Mouse (Mus musculus) intestine, postnatal 0 days (tissue): ENCODE measurements around the gene Pkp3. TPM values are rescaled to one million over a fixed set of nuclear protein-coding genes. Genes with fewer than 3 reads are reported as not detected.

ENCODE experiments used
- ATAC-seq: fragments of 200-750 bp; cut with Nextera tagmentation; 2 replicates; pipeline ENCODE4 v1.8.0; 2017; ENCODE audit warnings: mild to moderate bottlenecking, moderate TSS enrichment, moderate library complexity
- H3K27ac ChIP-seq: fragments of 300-500 bp; sonication (generic); 2 replicates; pipeline ENCODE4 v1.5.1; 2014; ENCODE audit warnings: mild to moderate bottlenecking, low read depth, low read length, moderate library complexity
- H3K27me3 ChIP-seq: fragments of 300-500 bp; sonication (generic); replicated peaks from 2 replicates; pipeline ENCODE4 v1.6.1; 2014; ENCODE audit warnings: low read length, mixed read lengths; ENCODE audit not compliant: control insufficient read depth, insufficient read depth
- H3K36me3 ChIP-seq: fragments of 300-500 bp; sonication (generic); 2 replicates; pipeline ENCODE4 v1.6.1; 2014; ENCODE audit warnings: mild to moderate bottlenecking, moderate library complexity; ENCODE audit not compliant: control insufficient read depth, insufficient read depth
- H3K4me1 ChIP-seq: fragments of 300-500 bp; sonication (generic); replicated peaks from 2 replicates; pipeline ENCODE4 v1.6.1; 2014; ENCODE audit warnings: antibody characterized with exemption, low read length, mixed read lengths; ENCODE audit not compliant: control insufficient read depth, insufficient read depth
- H3K4me2 ChIP-seq: fragments of 300-500 bp; sonication (generic); replicated peaks from 2 replicates; pipeline ENCODE4 v1.6.1; 2014; ENCODE audit warnings: low read depth, mild to moderate bottlenecking, moderate library complexity
- H3K4me3 ChIP-seq: fragments of 300-500 bp; sonication (generic); 2 replicates; pipeline ENCODE4 v1.5.1; 2014; ENCODE audit warnings: low read depth, low read length
- H3K9ac ChIP-seq: fragments of 300-500 bp; sonication (generic); 2 replicates; pipeline ENCODE4 v1.6.1; 2014; ENCODE audit warnings: mild to moderate bottlenecking, low read depth, low read length
- H3K9me3 ChIP-seq: fragments of 300-500 bp; sonication (generic); 2 replicates; pipeline ENCODE4 v1.6.1; 2016; ENCODE audit warnings: mixed run types; ENCODE audit not compliant: control insufficient read depth
- CTCF ChIP-seq: sonication (generic); IDR thresholded peaks from 2 replicates; pipeline ENCODE4 v1.5.1; 2016; ENCODE audit warnings: low read depth, mild to moderate bottlenecking, control low read depth, antibody characterized with exemption, moderate library complexity
- WGBS: fragments of 180-500 bp; shearing (Covaris S2); extraction: QIAGEN DNeasy Blood & Tissue Kit; methylation state at CpG from one replicate; pipeline ENCODE4 v1.1.7; 2014; 5-methylcytosine and 5-hydroxymethylcytosine counted together
- polyA plus RNA-seq: library from polyadenylated mRNA; unstranded; fragments of >200 nt; fragmentation: Nextera tagmentation; extraction: Ambion mirVana; gene quantifications from 2 replicates; pipeline ENCODE4 v1.2.1, GENCODE M21; 2015

Gene Pkp3
- polyA plus RNA-seq, 1 experiment from 2014 or later: 35.3 TPM

DNA sequence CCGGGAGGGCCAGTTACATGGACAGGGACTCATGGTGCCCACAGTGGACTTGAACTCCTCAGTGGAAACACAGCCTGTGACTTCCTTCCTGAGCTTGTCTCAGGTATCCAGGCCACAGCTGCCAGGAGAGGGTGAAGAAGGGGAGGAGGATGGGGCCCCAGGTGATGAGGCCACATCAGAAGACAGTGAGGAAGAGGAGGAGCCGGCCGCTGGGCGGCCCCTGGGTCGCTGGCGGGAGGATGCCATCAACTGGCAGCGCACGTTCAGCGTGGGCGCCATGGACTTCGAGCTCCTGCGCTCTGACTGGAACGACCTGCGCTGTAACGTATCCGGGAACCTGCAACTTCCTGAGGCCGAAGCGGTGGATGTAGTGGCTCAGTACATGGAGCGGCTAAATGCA is 9.7 kb upstream of the Pkp3 start:
- Histone ChIP-seq H3K27me3 (peaks cover 7% of the 10 kb centered on the region), H3K27ac (no peak overlapping the region; the same call in 1 of the 2 replicates), H3K9me3 (no peaks in the 10 kb centered on the region), H3K4me1 (no peaks in the 10 kb centered on the region), H3K9ac (no peak overlapping the region), H3K4me3 (no peak overlapping the region), H3K36me3 (0 out of 2 replicates have a peak, but pooled peaks cover 4% of the 10 kb centered on the region), H3K4me2 (no peak overlapping the region)
- WGBS: 72% methylated on average over 19 of the region's 19 CpGs
- TF ChIP-seq CTCF: no peak
- ATAC-seq: no peak

DNA sequence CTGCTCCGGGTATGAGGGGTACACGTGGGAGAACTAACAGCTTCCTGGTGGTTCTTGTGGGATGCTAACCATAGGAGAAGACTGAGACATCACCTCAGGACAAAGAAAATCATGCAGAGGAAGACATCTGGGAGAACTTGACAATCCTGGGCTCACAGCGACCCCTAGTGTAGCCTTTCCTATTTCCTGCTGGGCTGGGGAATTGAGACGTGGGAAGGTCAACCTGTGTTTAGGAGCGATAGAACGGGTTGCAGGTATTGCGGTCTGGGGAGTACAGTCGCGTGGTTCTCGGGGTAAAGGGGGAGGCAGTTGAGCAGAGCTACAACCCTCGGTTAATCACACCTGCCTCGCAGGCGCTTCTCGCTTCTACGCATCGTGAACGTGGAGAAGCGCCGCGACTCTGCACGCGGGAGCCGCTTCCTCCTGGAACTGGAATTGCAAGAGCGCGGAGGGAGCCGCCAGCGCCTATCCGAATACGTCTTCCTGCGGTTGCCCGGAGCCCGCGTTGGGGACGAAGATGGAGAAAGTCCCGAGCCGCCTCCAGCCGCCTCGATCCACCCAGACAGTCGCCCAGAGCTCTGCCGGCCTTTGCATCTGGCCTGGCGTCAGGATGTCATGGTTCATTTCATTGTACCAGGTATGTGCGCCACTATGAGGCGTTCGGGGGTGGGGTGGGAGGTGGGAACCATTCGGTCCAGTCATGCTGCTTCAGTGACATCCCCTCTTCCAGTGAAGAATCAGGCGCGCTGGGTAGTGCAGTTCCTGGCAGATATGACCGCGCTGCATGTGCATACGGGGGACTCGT is 7.8 kb upstream of the Pkp3 start:
- no peak overlapping the region for H3K27ac ChIP-seq
- H3K9me3 ChIP-seq: no peaks in the 10 kb centered on the region
- WGBS: 1% methylated on average over 51 of the region's 51 CpGs
- H3K4me3 ChIP-seq: peak overlapping the region; percentile 36
- 0 out of 2 replicates have a peak, but pooled peaks cover under 1% of the 10 kb centered on the region for H3K36me3 ChIP-seq
- no peak; the same call in 1 of the 2 replicates for ATAC-seq
- no peaks in the 10 kb centered on the region for H3K4me1 ChIP-seq
- peak overlapping the region; percentile 45 for H3K9ac ChIP-seq
- H3K4me2 ChIP-seq: peak overlapping the region; percentile 73
- TF ChIP-seq CTCF: peak; percentile 91
- H3K27me3 ChIP-seq: peaks cover 7% of the 10 kb centered on the region

DNA sequence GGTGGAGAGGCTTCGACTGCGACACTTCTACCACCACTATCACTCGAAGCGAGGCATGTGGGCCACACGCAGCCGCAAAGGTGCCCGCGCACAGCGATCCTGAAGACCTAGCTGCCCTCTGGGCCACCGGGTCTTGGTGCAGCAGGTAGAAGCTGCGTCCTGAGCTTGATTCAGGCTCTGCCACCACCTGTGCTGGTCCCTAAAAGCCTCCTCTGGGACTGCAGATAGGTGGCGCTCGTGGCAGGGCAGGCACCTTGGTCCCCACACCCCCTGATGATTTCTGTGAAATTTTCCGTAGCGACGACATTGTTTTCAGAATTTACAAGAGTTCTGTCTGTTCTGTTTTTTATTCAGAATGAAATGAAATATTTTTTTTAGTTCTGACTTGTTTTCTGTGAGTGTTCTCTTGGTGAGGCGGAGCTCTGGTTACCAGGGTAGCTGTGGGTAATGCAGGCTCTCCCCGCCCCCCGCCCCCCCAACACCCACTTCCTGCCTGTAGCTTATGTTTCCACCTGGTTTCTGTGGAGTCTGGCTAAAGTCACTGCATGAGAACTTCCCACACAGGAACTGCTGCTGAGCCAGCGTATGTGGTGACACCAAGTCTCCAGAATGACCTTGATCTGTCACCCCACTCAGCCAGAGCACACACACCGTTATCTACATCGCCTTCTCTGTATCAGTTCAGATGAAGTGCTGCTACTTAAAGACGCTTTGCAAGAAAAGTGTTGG is 5.8 kb upstream of the Pkp3 start:
- ATAC-seq: 0 out of 2 replicates have a peak, but pooled peaks have one; percentile 15
- Histone ChIP-seq H3K4me2 (no peak overlapping the region), H3K36me3 (no peaks in the 10 kb centered on the region), H3K27me3 (peaks cover 7% of the 10 kb centered on the region), H3K27ac (no peak overlapping the region), H3K9ac (no peak overlapping the region), H3K4me1 (no peaks in the 10 kb centered on the region), H3K9me3 (no peaks in the 10 kb centered on the region), H3K4me3 (no peak overlapping the region)
- peak; percentile 82 for TF ChIP-seq CTCF
- WGBS: 38% methylated on average over 23 of the region's 23 CpGs

DNA sequence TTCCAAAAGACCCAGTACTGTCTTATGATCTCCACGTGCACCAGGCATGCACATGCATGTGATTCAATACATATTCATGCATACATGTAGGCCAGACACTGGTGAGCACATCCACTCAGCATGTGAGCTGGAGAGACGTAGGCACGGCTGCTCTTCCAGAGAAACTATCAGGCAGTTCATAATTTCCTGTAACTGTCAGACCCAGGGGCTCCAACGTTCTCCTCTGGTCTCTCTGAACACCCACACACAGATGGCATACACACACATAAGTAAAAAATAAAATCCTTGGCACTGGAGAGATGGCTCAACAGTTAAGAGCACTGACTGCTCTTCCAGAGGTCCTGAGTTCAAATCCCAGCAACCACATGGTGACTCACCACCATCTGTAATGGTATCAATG is 4.2 kb upstream of the Pkp3 start:
- H3K27me3 ChIP-seq: peaks cover 7% of the 10 kb centered on the region
- H3K9ac ChIP-seq: no peak overlapping the region
- no peak for TF ChIP-seq CTCF
- no peaks in the 10 kb centered on the region for H3K4me1 ChIP-seq
- ATAC-seq: no peak
- WGBS: 81% methylated on average over 4 of the region's 4 CpGs
- H3K27ac ChIP-seq: no peak overlapping the region
- no peak overlapping the region for H3K4me3 ChIP-seq
- no peak overlapping the region for H3K4me2 ChIP-seq
- no peaks in the 10 kb centered on the region for H3K9me3 ChIP-seq
- H3K36me3 ChIP-seq: no peaks in the 10 kb centered on the region

DNA sequence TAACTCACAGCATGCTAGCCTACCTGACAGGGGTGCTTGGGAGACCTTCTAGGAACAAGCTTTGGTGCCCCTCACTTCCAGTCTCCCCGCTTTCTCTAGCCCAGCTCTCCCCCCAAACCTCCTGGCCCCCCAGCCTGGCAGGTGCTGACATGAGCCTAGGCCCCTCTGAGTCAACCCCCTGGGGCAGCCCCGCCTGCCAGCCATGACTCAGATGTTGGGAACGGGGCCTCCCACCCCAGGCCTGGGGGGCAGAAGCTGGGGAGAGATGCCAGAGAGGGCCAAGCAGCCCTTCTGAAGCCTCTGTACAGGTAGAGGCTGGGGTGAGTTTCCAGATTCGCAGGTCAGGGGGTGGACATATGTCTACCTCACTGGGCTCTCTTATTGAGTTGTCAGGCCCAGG is 858 bp downstream of the Pkp3 start:
- no peak for ATAC-seq
- Histone ChIP-seq H3K36me3 (peaks cover 13% of the 10 kb centered on the region; the same call in 1 of the 2 replicates), H3K4me1 (no peaks in the 10 kb centered on the region), H3K4me3 (no peak overlapping the region), H3K9ac (no peak overlapping the region), H3K27me3 (no peaks in the 10 kb centered on the region), H3K9me3 (no peaks in the 10 kb centered on the region), H3K4me2 (no peak overlapping the region), H3K27ac (no peak overlapping the region)
- WGBS: 71% methylated on average over 4 of the region's 4 CpGs
- no peak for TF ChIP-seq CTCF
